Mouse (Mus musculus): ENCODE data around the gene Cd276.

Cd276 gene

GRCm38 (mm10) chr9:58550928-58551327, 4.3 kb downstream of the Cd276 start:
- no peak for DNase-seq (ENCODE audit: low read depth, low spot score)

- DNase-seq (ENCODE audit: low read depth, low spot score), result no peak
Observed at GRCm38 (mm10) chr9:58549694-58550093, 5.5 kb downstream of the Cd276 start.

GRCm38 (mm10) chr9:58548897-58549296, 6.3 kb downstream of the Cd276 start:
- DNase-seq (ENCODE audit: low read depth, low spot score), result no peak

- DNase-seq (ENCODE audit: low read depth, low spot score), result no peak
Observed at GRCm38 (mm10) chr9:58546630-58547360, 8.4 kb downstream of the Cd276 start.

GRCm38 (mm10) chr9:58545428-58545827, 9.8 kb downstream of the Cd276 start:
- no peak for DNase-seq (ENCODE audit: low read depth, low spot score)

GRCm38 (mm10) chr9:58544879-58545324, 10.3 kb downstream of the Cd276 start:
- no peak for DNase-seq (ENCODE audit: low read depth, low spot score)

- DNase-seq (ENCODE audit: low read depth, low spot score), result no peak
Observed at GRCm38 (mm10) chr9:58541895-58542338, 13.3 kb downstream of the Cd276 start.

- DNase-seq (ENCODE audit: low read depth, low spot score), result peak; percentile 68
Observed at GRCm38 (mm10) chr9:58539886-58540285, 15.4 kb downstream of the Cd276 start.

GRCm38 (mm10) chr9:58537774-58538173, 17.5 kb downstream of the Cd276 start:
- DNase-seq (ENCODE audit: low read depth, low spot score), result no peak

GRCm38 (mm10) chr9:58535447-58536134, 19.6 kb downstream of the Cd276 start:
- no peak for DNase-seq (ENCODE audit: low read depth, low spot score)

GRCm38 (mm10) chr9:58534766-58535165, 20.5 kb downstream of the Cd276 start:
- peak; percentile 62 for DNase-seq (ENCODE audit: low read depth, low spot score)

GRCm38 (mm10) chr9:58533322-58533721, 21.9 kb downstream of the Cd276 start:
- DNase-seq (ENCODE audit: low read depth, low spot score), result no peak

GRCm38 (mm10) chr9:58532236-58532635, 23.0 kb downstream of the Cd276 start:
- no peak for DNase-seq (ENCODE audit: low read depth, low spot score)

GRCm38 (mm10) chr9:58530407-58530806, 24.8 kb downstream of the Cd276 start:
- DNase-seq (ENCODE audit: low read depth, low spot score), result no peak

GRCm38 (mm10) chr9:58527841-58528240, 27.4 kb downstream of the Cd276 start:
- no peak for DNase-seq (ENCODE audit: low read depth, low spot score)

GRCm38 (mm10) chr9:58525108-58525507, 30.1 kb downstream of the Cd276 start:
- DNase-seq (ENCODE audit: low read depth, low spot score), result no peak

- no peak for DNase-seq (ENCODE audit: low read depth, low spot score)
Observed at GRCm38 (mm10) chr9:58521883-58522423, 33.3 kb downstream of the Cd276 start.

GRCm38 (mm10) chr9:58520816-58521581, 34.2 kb downstream of the Cd276 start:
- DNase-seq (ENCODE audit: low read depth, low spot score), result no peak

- DNase-seq (ENCODE audit: low read depth, low spot score), result no peak
Observed at GRCm38 (mm10) chr9:58519953-58520352, 35.3 kb downstream of the Cd276 start.

GRCm38 (mm10) chr9:58517866-58518750, 37.1 kb downstream of the Cd276 start:
- DNase-seq (ENCODE audit: low read depth, low spot score), result no peak

- DNase-seq (ENCODE audit: low read depth, low spot score), result no peak
Observed at GRCm38 (mm10) chr9:58516480-58516879, 38.8 kb downstream of the Cd276 start.

Data from retina, postnatal 7 days (tissue).